Mouse (Mus musculus) thymus, adult 2 months (tissue): ENCODE measurements around the gene Hist1h1b. TPM values are rescaled to one million over a fixed set of nuclear protein-coding genes. Genes with fewer than 3 reads are reported as not detected.
"Not testable (repeated sequence)": the region's sequence is repeated elsewhere in the genome, so short reads cannot be mapped to it uniquely, and the experiment has no call there.

ENCODE experiments used
- DNase-seq: peaks from one replicate; pipeline ENCODE4 v3.0.0; 2021
- H3K27ac ChIP-seq: fragments of 200-500 bp; 2 replicates; pipeline ENCODE4 v1.5.1; 2012; ENCODE audit warnings: low read length, control low read depth; ENCODE audit not compliant: control insufficient read depth, insufficient read depth
- H3K27me3 ChIP-seq: fragments of 200-500 bp; 2 replicates; pipeline ENCODE4 v1.6.1; 2012; ENCODE audit warnings: mild to moderate bottlenecking, low read length, moderate library complexity, mixed read lengths; ENCODE audit not compliant: control insufficient read depth, insufficient read depth
- H3K36me3 ChIP-seq: fragments of 200-500 bp; 2 replicates; pipeline ENCODE4 v1.6.1; 2012; ENCODE audit warnings: mild to moderate bottlenecking, low read length, moderate library complexity; ENCODE audit not compliant: control insufficient read depth, insufficient read depth
- H3K4me1 ChIP-seq: fragments of 200-500 bp; replicated peaks from 2 replicates; pipeline ENCODE4 v1.6.1; 2012; ENCODE audit warnings: low read length; ENCODE audit not compliant: control insufficient read depth, insufficient read depth
- H3K4me3 ChIP-seq: fragments of 200-500 bp; 2 replicates; pipeline ENCODE4 v1.5.1; 2012; ENCODE audit warnings: mild to moderate bottlenecking, low read length, control low read depth, moderate library complexity; ENCODE audit not compliant: control insufficient read depth, insufficient read depth
- CTCF ChIP-seq: fragments of 200-500 bp; IDR thresholded peaks from 2 replicates; pipeline ENCODE4 v1.5.1; 2012; ENCODE audit warnings: mild to moderate bottlenecking, control low read depth, low read length, moderate library complexity, borderline replicate concordance; ENCODE audit not compliant: control insufficient read depth, poor library complexity, insufficient read depth; ENCODE audit errors: extremely low read depth
- POLR2A ChIP-seq: fragments of 200-500 bp; IDR thresholded peaks from 2 replicates; pipeline ENCODE4 v1.6.1; 2012; ENCODE audit warnings: mild to moderate bottlenecking, low read length, control low read depth, moderate library complexity; ENCODE audit not compliant: control insufficient read depth, poor library complexity, insufficient read depth; ENCODE audit errors: extremely low read depth
- WGBS: fragments of 180-500 bp; shearing (Covaris S2); methylation state at CpG from one replicate; pipeline ENCODE4 v1.1.7; 2018; 5-methylcytosine and 5-hydroxymethylcytosine counted together
- polyA plus RNA-seq: library from polyadenylated mRNA; depleted of rRNA; stranded (reverse); fragments of >200 nt; gene quantifications from 2 replicates; pipeline ENCODE4 v1.2.3, GENCODE M21; 2012

The Hist1h1b gene
- polyA plus RNA-seq, 1 experiment: 22.4 TPM

DNA sequence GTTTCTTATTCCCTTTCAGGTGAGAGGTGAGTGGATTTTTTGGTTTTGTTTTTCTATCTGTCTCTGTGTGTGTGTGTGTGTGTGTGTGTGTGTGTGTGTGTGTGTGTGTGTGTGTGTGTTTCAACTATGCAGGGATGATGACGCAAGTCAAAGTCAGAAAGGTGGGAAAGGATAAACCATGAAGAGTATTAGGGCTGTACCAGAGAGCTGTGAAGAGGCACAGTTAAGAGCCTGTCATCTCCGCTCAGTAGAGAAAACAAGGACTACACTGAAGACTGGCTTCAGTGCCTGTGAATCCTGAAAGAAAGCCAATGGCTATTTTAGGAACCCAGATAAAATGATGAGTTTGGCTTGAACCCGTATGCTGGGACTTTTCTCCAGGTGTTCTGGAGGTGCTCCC lies 28.6 kb downstream of the Hist1h1b start:
- no peaks in the 10 kb centered on the region for H3K36me3 ChIP-seq
- TF ChIP-seq CTCF (no peak), POLR2A (no peak)
- H3K27ac ChIP-seq: no peak overlapping the region; the same call in 1 of the 2 replicates
- 84% methylated on average over 3 of the region's 3 CpGs for WGBS
- no peak overlapping the region for H3K4me3 ChIP-seq
- H3K4me1 ChIP-seq: peaks cover 7% of the 10 kb centered on the region
- no peaks in the 10 kb centered on the region for H3K27me3 ChIP-seq
- no peak for DNase-seq

DNA sequence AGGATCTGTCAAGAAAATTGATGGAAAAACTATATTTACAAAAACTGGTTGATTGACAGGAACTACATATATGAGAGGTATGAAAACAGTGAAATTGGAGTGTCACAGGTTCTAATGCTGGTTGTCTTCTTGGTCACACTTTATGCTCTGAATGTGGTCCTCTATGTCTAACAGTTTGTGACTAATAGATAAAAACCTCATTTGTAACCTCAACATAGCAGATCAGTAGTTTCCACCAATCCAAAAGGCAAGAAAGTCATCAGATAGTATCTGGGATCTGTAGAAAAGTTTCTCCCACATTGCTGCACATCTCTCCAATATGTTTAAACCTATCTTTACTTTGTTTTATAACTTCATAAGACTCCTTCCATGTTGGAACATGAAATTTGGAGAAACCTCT lies 29.0 kb downstream of the Hist1h1b start:
- Histone ChIP-seq H3K4me3 (no peak overlapping the region), H3K27ac (no peak overlapping the region), H3K27me3 (no peaks in the 10 kb centered on the region), H3K4me1 (peaks cover 7% of the 10 kb centered on the region), H3K36me3 (no peaks in the 10 kb centered on the region)
- TF ChIP-seq CTCF (no peak), POLR2A (no peak)
- DNase-seq: no peak

GRCm38 (mm10) chr13:21750159-21751017 lies 30.0 kb downstream of the Hist1h1b start, which contains the start of gene Hist1h4k:
Gene Hist1h4k, minus strand, starts transcription at chr13:21750505.
- not testable (repeated sequence) for H3K36me3 ChIP-seq, H3K27me3 ChIP-seq, H3K4me1 ChIP-seq
- Histone ChIP-seq H3K4me3 (peak within 1 kb of the TSS; percentile 61), H3K27ac (peak within 1 kb of the TSS; percentile 96)
- WGBS: under 1% methylated on average over 46 of the region's 56 CpGs
- peak; percentile 84 for TF ChIP-seq POLR2A
- DNase-seq: peak; percentile 96

DNA sequence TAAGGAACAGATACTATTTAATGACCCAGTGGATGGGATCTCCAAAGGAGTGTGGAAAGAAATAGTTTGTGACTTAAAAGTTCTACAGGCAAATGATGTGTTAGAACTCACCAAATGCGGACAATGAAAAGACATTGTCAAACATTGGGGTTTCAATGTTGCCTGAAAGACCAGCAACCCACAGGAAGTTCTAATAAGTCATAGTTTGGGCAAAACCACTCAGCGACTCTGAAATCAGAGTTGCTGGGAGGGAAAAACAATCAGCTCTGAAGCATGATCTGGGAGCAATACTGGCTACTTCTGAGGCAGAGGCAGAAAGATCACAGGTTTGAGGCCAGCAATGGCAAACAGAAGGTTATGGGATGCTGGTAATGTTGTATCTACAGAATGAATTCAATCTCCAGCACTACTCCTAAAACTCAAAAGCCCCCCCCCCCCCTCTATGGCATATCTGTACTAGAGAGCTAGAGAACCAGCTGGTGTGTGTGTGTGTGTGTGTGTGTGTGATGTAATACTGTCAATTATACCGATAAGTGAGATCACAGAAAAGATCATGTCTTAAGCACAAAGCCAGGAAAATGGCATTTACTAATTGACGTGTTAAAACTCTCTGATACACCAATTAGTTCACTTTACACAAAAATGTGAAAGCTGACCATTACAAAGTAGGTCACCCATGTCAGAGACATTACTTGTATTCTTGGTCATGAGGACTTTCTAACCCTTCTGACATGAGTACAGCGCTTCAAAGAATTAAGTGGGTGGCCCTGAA lies 30.9 kb downstream of the Hist1h1b start:
- WGBS: 3% methylated on average over 5 of the region's 5 CpGs
- peak overlapping the region; percentile 42 for H3K27ac ChIP-seq
- peaks cover 7% of the 10 kb centered on the region for H3K4me1 ChIP-seq
- TF ChIP-seq CTCF: no peak
- TF ChIP-seq POLR2A: no peak
- no peaks in the 10 kb centered on the region for H3K27me3 ChIP-seq
- H3K4me3 ChIP-seq: peak overlapping the region; percentile 61
- no peaks in the 10 kb centered on the region for H3K36me3 ChIP-seq
- no peak for DNase-seq

GRCm38 (mm10) chr13:21745006-21745405 lies 35.4 kb downstream of the Hist1h1b start:
- H3K27me3 ChIP-seq: no peaks in the 10 kb centered on the region
- 95% methylated on average over 1 of the region's 1 CpGs for WGBS
- peaks cover 5% of the 10 kb centered on the region; the same call in 1 of the 2 replicates for H3K4me1 ChIP-seq
- TF ChIP-seq POLR2A: no peak
- no peak for TF ChIP-seq CTCF
- no peaks in the 10 kb centered on the region for H3K36me3 ChIP-seq
- H3K4me3 ChIP-seq: no peak overlapping the region
- no peak overlapping the region for H3K27ac ChIP-seq
- DNase-seq: no peak

GRCm38 (mm10) chr13:21734906-21735767 lies 45.3 kb downstream of the Hist1h1b start, which contains the start of gene Hist1h4j:
Gene Hist1h4j, plus strand, starts transcription at chr13:21735064.
- TF ChIP-seq CTCF (0 out of 2 replicates have a peak, but pooled peaks have one; percentile 2), POLR2A (peak; percentile 75; the same call in 1 of the 2 replicates)
- WGBS: under 1% methylated on average over 51 of the region's 56 CpGs
- Histone ChIP-seq H3K4me3 (peak within 1 kb of the TSS; percentile 45), H3K27ac (peak within 1 kb of the TSS; percentile 94)
- not testable (repeated sequence) for H3K36me3 ChIP-seq, H3K4me1 ChIP-seq, H3K27me3 ChIP-seq
- DNase-seq: peak; percentile 80
